Mouse (Mus musculus) thymus, adult 2 months (tissue): ENCODE measurements around the gene Cdh23. TPM values are rescaled to one million over a fixed set of nuclear protein-coding genes. Genes with fewer than 3 reads are reported as not detected.

Source experiments
- DNase-seq: peaks from one replicate; pipeline ENCODE4 v3.0.0; 2021
- H3K27ac ChIP-seq: fragments of 200-500 bp; 2 replicates; pipeline ENCODE4 v1.5.1; 2012; ENCODE audit warnings: low read length, control low read depth; ENCODE audit not compliant: control insufficient read depth, insufficient read depth
- H3K27me3 ChIP-seq: fragments of 200-500 bp; 2 replicates; pipeline ENCODE4 v1.6.1; 2012; ENCODE audit warnings: mild to moderate bottlenecking, low read length, moderate library complexity, mixed read lengths; ENCODE audit not compliant: control insufficient read depth, insufficient read depth
- H3K36me3 ChIP-seq: fragments of 200-500 bp; 2 replicates; pipeline ENCODE4 v1.6.1; 2012; ENCODE audit warnings: mild to moderate bottlenecking, low read length, moderate library complexity; ENCODE audit not compliant: control insufficient read depth, insufficient read depth
- H3K4me1 ChIP-seq: fragments of 200-500 bp; replicated peaks from 2 replicates; pipeline ENCODE4 v1.6.1; 2012; ENCODE audit warnings: low read length; ENCODE audit not compliant: control insufficient read depth, insufficient read depth
- H3K4me3 ChIP-seq: fragments of 200-500 bp; 2 replicates; pipeline ENCODE4 v1.5.1; 2012; ENCODE audit warnings: mild to moderate bottlenecking, low read length, control low read depth, moderate library complexity; ENCODE audit not compliant: control insufficient read depth, insufficient read depth
- CTCF ChIP-seq: fragments of 200-500 bp; IDR thresholded peaks from 2 replicates; pipeline ENCODE4 v1.5.1; 2012; ENCODE audit warnings: mild to moderate bottlenecking, control low read depth, low read length, moderate library complexity, borderline replicate concordance; ENCODE audit not compliant: control insufficient read depth, poor library complexity, insufficient read depth; ENCODE audit errors: extremely low read depth
- POLR2A ChIP-seq: fragments of 200-500 bp; IDR thresholded peaks from 2 replicates; pipeline ENCODE4 v1.6.1; 2012; ENCODE audit warnings: mild to moderate bottlenecking, low read length, control low read depth, moderate library complexity; ENCODE audit not compliant: control insufficient read depth, poor library complexity, insufficient read depth; ENCODE audit errors: extremely low read depth
- WGBS: fragments of 180-500 bp; shearing (Covaris S2); methylation state at CpG from one replicate; pipeline ENCODE4 v1.1.7; 2018; 5-methylcytosine and 5-hydroxymethylcytosine counted together
- polyA plus RNA-seq: library from polyadenylated mRNA; depleted of rRNA; stranded (reverse); fragments of >200 nt; gene quantifications from 2 replicates; pipeline ENCODE4 v1.2.3, GENCODE M21; 2012

Gene Cdh23
- polyA plus RNA-seq, 1 experiment, result 3.5 TPM

DNA sequence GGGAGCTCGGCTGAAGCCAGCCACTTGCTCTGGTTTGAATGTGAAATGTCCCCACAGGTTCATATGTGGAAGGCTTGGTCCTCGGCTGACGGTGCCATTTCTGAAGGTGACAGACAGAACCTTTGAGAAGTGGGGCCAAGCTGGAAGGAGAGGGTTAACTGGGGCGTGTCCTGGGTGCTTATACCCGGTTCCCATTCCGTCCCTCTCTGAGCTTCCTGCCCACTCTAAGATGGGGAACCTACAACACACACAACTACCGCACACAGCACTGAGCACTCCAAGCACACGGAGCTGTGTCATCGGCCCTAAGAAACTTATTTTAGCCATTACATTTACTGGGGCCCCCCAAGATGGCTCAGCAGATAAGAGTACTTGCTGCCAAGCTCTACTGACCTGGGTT is 354.8 kb downstream of the Cdh23 start:
- 44% methylated on average over 9 of the region's 9 CpGs for WGBS
- TF ChIP-seq POLR2A (no peak), CTCF (no peak)
- Histone ChIP-seq H3K4me1 (peaks cover 16% of the 10 kb centered on the region), H3K36me3 (no peaks in the 10 kb centered on the region), H3K27me3 (no peaks in the 10 kb centered on the region), H3K27ac (no peak overlapping the region), H3K4me3 (no peak overlapping the region)
- no peak for DNase-seq

DNA sequence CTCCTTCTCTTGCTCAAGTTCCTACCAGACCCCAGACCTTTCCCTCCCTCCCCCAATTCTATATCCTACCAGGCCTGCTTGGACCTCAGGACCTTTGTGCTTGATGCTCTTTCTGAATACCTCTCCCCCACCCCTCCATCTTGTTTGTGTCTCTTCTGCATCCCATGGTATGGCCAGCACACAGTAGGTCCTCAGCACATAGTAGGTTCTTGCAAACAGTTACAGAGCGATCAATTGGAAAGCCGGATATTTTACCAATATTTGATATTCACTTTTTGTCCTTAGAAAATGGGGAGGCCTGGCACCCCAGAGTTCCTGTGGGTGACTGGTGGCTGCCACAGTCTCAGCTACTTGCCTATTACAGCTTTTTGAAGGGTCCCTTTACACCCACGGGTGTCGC is 361.3 kb downstream of the Cdh23 start:
- H3K4me3 ChIP-seq, result no peak overlapping the region
- DNase-seq, result no peak
- H3K27ac ChIP-seq, result no peak overlapping the region
- WGBS, result 93% methylated on average over 4 of the region's 4 CpGs
- no peaks in the 10 kb centered on the region for H3K36me3 ChIP-seq
- TF ChIP-seq CTCF, result no peak
- TF ChIP-seq POLR2A, result no peak
- H3K4me1 ChIP-seq, result no peaks in the 10 kb centered on the region
- H3K27me3 ChIP-seq, result no peaks in the 10 kb centered on the region

GRCm38 (mm10) chr10:60334583-60334982 is 361.7 kb downstream of the Cdh23 start:
- Histone ChIP-seq H3K27me3 (no peaks in the 10 kb centered on the region), H3K27ac (no peak overlapping the region), H3K4me1 (no peaks in the 10 kb centered on the region), H3K36me3 (no peaks in the 10 kb centered on the region), H3K4me3 (no peak overlapping the region)
- TF ChIP-seq CTCF (no peak), POLR2A (no peak)
- no peak for DNase-seq
- 96% methylated on average over 7 of the region's 7 CpGs for WGBS

- H3K4me3 ChIP-seq, result no peak overlapping the region
- H3K36me3 ChIP-seq, result no peaks in the 10 kb centered on the region
- no peaks in the 10 kb centered on the region for H3K4me1 ChIP-seq
- no peaks in the 10 kb centered on the region for H3K27me3 ChIP-seq
- 92% methylated on average over 11 of the region's 11 CpGs for WGBS
- DNase-seq, result no peak
- TF ChIP-seq POLR2A (no peak), CTCF (no peak)
- no peak overlapping the region for H3K27ac ChIP-seq
Observed at GRCm38 (mm10) chr10:60328963-60329650, 367.2 kb downstream of the Cdh23 start.

GRCm38 (mm10) chr10:60316166-60316565 is 380.1 kb downstream of the Cdh23 start:
- Histone ChIP-seq H3K4me3 (no peak overlapping the region), H3K36me3 (no peaks in the 10 kb centered on the region), H3K4me1 (no peaks in the 10 kb centered on the region), H3K27me3 (no peaks in the 10 kb centered on the region), H3K27ac (no peak overlapping the region)
- WGBS, result 76% methylated on average over 4 of the region's 4 CpGs
- no peak for DNase-seq
- no peak for TF ChIP-seq POLR2A
- TF ChIP-seq CTCF, result no peak

DNA sequence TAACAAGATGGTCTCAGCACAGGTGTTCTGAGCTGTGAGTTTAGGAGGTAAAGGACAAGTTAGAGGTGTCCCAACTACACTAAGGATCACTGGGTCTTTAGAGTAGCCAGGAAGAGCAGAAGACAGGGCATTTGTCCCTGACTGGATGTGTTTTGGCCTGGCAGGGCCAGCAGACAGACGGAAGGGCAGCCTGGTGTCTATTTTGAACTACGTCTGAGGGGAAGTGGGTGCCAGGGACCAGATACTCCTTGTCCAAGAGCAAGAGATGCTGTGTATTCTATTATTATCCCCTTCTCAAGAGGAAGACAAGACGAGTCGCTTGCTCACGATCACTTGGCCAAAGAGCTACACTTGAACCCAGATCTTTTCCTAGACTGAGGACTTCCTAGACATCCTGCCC is 382.7 kb downstream of the Cdh23 start:
- no peaks in the 10 kb centered on the region for H3K36me3 ChIP-seq
- TF ChIP-seq CTCF (no peak), POLR2A (no peak)
- H3K27ac ChIP-seq, result no peak overlapping the region
- DNase-seq, result no peak
- no peaks in the 10 kb centered on the region for H3K4me1 ChIP-seq
- WGBS, result 91% methylated on average over 5 of the region's 5 CpGs
- no peaks in the 10 kb centered on the region for H3K27me3 ChIP-seq
- no peak overlapping the region for H3K4me3 ChIP-seq

DNA sequence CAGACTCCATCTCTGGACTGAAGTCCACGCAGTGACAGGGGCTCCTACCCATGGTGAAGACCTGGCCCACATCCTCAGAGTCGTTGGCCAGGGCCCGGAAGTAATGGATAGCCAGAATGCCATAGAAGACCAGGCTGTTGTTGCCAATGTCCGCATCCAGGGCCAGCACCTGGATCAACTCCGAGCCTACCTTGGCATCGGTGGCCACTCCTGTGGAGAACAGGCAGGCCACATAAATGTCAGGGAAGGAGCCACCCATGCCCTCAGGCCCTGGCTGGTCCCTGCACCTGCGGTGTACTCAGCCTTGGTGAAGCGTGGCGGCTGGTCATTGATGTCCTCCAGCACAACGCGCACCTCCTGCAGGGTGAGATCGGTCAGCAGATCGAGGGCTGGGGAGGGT is 385.7 kb downstream of the Cdh23 start:
- Histone ChIP-seq H3K27ac (no peak overlapping the region), H3K4me3 (no peak overlapping the region), H3K4me1 (no peaks in the 10 kb centered on the region), H3K36me3 (no peaks in the 10 kb centered on the region), H3K27me3 (no peaks in the 10 kb centered on the region)
- TF ChIP-seq POLR2A (no peak), CTCF (no peak)
- no peak for DNase-seq
- WGBS, result 94% methylated on average over 13 of the region's 13 CpGs
